Mouse (Mus musculus): ENCODE results near the gene Tyw1. TPM values are rescaled to one million over a fixed set of nuclear protein-coding genes. Genes with fewer than 3 reads are reported as not detected.
A peak's percentile ranks its signal among the peaks of the same experiment; 100 is the strongest.

Tyw1 gene
- total and polyA plus RNA-seq, 2 experiments from 2014 or later: 16.3 to 18.3 TPM

DNA sequence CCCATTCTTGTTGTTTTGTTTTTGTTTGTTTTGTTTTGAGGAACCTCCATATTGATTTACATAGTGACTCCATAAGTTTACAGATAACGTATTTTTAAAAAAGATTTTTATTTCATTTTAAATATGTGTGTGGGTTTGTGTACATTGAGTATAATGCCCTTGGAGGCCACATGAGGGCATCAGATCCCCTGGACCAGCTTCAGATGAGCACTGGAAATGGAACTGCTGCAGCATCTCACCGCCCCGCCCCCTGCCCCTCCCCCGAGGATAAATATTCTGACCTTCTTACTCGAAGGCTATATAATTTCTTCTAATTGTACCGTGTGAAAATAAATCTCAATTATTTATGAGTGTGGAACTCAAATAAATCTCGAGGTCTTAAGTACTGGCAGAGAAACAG, 99.8 kb downstream of the Tyw1 start:
- H3K4me1 ChIP-seq (ENCODE audit: insufficient read depth, low read length): no peaks in the 10 kb centered on the region
- TF ChIP-seq CTCF (IDR thresholded peaks at IDR 0.05): peak; percentile 62
- no peaks in the 10 kb centered on the region for H3K36me3 ChIP-seq (ENCODE audit: insufficient read depth, low read length)
- H3K9me3 ChIP-seq (ENCODE audit: low read length): no peaks in the 10 kb centered on the region
- DNase-seq (ENCODE audit: low spot score): peak; percentile 22
- no peak overlapping the region for H3K4me2 ChIP-seq (ENCODE audit: low read depth, low read length, poor library complexity, severe bottlenecking)
- no peak overlapping the region for H3K4me3 ChIP-seq (ENCODE audit: low read depth, low read length)
- no peaks in the 10 kb centered on the region for H3K27me3 ChIP-seq (ENCODE audit: insufficient read depth, low read length)
- 66% methylated on average over 7 of the region's 7 CpGs for WGBS
- no peak for ATAC-seq (ENCODE audit: low FRiP score)
- no peak overlapping the region for H3K27ac ChIP-seq (ENCODE audit: low read depth, low read length)
- no peak overlapping the region for H3K9ac ChIP-seq (replicated peaks; ENCODE audit: low read length, poor library complexity, severe bottlenecking)

DNA sequence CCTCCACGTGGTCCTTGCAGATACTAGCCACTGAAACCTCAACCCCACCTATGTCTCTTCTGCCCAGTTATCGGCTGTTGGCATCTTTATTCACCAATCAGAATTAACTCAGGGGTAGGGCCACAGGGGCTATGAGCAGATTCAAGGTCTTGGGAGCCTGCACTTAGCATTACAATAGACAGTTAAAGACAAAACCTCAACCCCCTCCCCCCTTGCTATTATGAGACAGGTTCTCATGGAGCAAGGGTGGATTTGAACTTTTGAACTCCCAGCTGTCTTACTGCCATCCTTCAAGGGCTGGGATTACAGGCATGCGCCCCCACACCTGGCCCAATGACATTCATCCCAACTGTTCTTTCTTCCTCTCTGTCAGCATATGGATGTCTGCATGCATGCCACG, 107.7 kb downstream of the Tyw1 start:
- 70% methylated on average over 4 of the region's 4 CpGs for WGBS
- H3K4me3 ChIP-seq (ENCODE audit: low read depth, low read length): no peak overlapping the region
- TF ChIP-seq CTCF (IDR thresholded peaks at IDR 0.05): no peak

DNA sequence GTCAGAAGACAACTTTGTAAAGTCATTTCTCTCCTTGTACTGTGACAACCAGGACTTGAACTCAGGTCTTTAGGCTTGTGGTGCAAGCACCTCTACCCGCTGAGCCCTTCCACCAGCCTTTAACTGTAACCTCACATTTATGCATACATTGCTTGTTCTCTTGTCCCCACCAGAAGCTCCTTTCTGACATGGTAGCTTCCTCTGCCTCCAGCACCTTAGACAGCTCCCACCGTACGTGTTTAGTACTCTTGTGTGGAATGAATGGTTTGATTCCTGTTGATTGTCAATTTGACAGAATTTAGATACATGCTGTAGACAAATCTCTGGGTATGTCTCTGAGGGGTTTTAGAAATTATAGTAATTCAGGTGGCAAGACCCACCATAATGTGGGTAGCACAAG, 108.4 kb downstream of the Tyw1 start:
- Histone ChIP-seq H3K36me3 (ENCODE audit: insufficient read depth, low read length) (no peaks in the 10 kb centered on the region), H3K4me1 (ENCODE audit: insufficient read depth, low read length) (no peaks in the 10 kb centered on the region), H3K27me3 (ENCODE audit: insufficient read depth, low read length) (no peaks in the 10 kb centered on the region), H3K27ac (ENCODE audit: low read depth, low read length) (no peak overlapping the region), H3K9ac (replicated peaks; ENCODE audit: low read length, poor library complexity, severe bottlenecking) (no peak overlapping the region), H3K4me3 (ENCODE audit: low read depth, low read length) (no peak overlapping the region), H3K9me3 (ENCODE audit: low read length) (no peaks in the 10 kb centered on the region), H3K4me2 (ENCODE audit: low read depth, low read length, poor library complexity, severe bottlenecking) (no peak overlapping the region)
- no peak for ATAC-seq (ENCODE audit: low FRiP score)
- no peak for TF ChIP-seq CTCF (IDR thresholded peaks at IDR 0.05)
- WGBS: 77% methylated on average over 3 of the region's 3 CpGs
- DNase-seq (ENCODE audit: low spot score): no peak

More for the DNA sequence above, 107.7 kb downstream of the Tyw1 start:
- Histone ChIP-seq H3K4me2 (ENCODE audit: low read depth, low read length, poor library complexity, severe bottlenecking) (no peak overlapping the region), H3K4me1 (ENCODE audit: insufficient read depth, low read length) (no peaks in the 10 kb centered on the region), H3K9ac (replicated peaks; ENCODE audit: low read length, poor library complexity, severe bottlenecking) (no peak overlapping the region), H3K27ac (ENCODE audit: low read depth, low read length) (no peak overlapping the region), H3K9me3 (ENCODE audit: low read length) (no peaks in the 10 kb centered on the region), H3K36me3 (ENCODE audit: insufficient read depth, low read length) (no peaks in the 10 kb centered on the region), H3K27me3 (ENCODE audit: insufficient read depth, low read length) (no peaks in the 10 kb centered on the region)
- DNase-seq (ENCODE audit: low spot score): no peak
- no peak for ATAC-seq (ENCODE audit: low FRiP score)

DNA sequence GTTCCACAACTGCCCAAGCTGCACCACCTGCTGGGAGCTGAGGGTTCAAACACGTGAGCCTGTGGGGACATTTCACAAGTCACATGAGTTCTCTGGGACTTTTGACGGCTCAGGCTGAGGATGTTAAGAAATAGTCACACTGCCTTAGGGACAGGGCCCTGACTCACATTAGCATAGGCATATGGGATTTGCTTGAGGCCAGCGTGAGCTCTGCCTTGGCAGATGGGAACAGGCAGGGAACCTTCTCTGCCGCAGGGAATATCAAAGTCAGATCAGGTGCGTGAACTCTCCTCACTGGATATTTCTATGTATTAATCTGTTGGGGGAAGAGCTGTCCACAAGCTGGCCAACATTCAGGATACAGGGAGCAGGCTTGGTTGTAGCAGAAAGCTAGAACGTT, 112.8 kb downstream of the Tyw1 start:
- ATAC-seq (ENCODE audit: low FRiP score) (no peak), DNase-seq (ENCODE audit: low spot score) (no peak)
- no peak for TF ChIP-seq CTCF (IDR thresholded peaks at IDR 0.05)
- Histone ChIP-seq H3K27me3 (ENCODE audit: insufficient read depth, low read length) (no peaks in the 10 kb centered on the region), H3K4me2 (ENCODE audit: low read depth, low read length, poor library complexity, severe bottlenecking) (no peak overlapping the region), H3K27ac (ENCODE audit: low read depth, low read length) (no peak overlapping the region), H3K36me3 (ENCODE audit: insufficient read depth, low read length) (no peaks in the 10 kb centered on the region), H3K4me3 (ENCODE audit: low read depth, low read length) (no peak overlapping the region), H3K4me1 (ENCODE audit: insufficient read depth, low read length) (no peaks in the 10 kb centered on the region), H3K9ac (replicated peaks; ENCODE audit: low read length, poor library complexity, severe bottlenecking) (no peak overlapping the region), H3K9me3 (ENCODE audit: low read length) (no peaks in the 10 kb centered on the region)
- 83% methylated on average over 6 of the region's 6 CpGs for WGBS

DNA sequence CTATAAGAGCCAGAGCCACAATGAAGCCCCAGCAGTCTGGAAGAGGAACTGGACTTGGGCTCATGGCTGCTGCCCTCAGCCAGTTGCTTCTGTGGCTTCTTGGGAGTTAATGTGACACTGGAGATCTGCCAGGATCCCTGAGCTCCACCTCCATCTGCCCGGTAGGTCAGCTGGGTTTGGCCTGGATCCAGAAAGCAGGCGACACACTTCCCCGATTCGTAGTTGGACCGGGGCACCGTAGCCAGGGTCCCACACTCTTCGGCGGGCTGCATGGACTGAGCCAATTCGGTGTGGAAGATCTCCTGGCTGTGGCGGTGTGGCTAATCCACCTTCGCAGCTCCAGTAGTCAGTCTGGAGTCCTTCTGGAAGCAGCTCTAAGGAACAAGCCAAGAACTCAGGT, 113.8 kb downstream of the Tyw1 start, which contains the start of gene Caln1:
TSS of gene Caln1 (plus strand) at position 219 of the 400 bp plus-strand sequence.
- no peak for ATAC-seq (ENCODE audit: low FRiP score)
- 68% methylated on average over 11 of the region's 11 CpGs for WGBS
- Histone ChIP-seq H3K27me3 (ENCODE audit: insufficient read depth, low read length) (no peaks in the 10 kb centered on the region), H3K27ac (ENCODE audit: low read depth, low read length) (no peak within 1 kb of the TSS), H3K9ac (replicated peaks; ENCODE audit: low read length, poor library complexity, severe bottlenecking) (no peak within 1 kb of the TSS), H3K9me3 (ENCODE audit: low read length) (no peaks in the 10 kb centered on the region), H3K4me2 (ENCODE audit: low read depth, low read length, poor library complexity, severe bottlenecking) (no peak within 1 kb of the TSS), H3K4me1 (ENCODE audit: insufficient read depth, low read length) (no peaks in the 10 kb centered on the region), H3K4me3 (ENCODE audit: low read depth, low read length) (no peak within 1 kb of the TSS), H3K36me3 (ENCODE audit: insufficient read depth, low read length) (no peaks in the 10 kb centered on the region)
- no peak for TF ChIP-seq CTCF (IDR thresholded peaks at IDR 0.05)
- DNase-seq (ENCODE audit: low spot score): peak; percentile 69

DNA sequence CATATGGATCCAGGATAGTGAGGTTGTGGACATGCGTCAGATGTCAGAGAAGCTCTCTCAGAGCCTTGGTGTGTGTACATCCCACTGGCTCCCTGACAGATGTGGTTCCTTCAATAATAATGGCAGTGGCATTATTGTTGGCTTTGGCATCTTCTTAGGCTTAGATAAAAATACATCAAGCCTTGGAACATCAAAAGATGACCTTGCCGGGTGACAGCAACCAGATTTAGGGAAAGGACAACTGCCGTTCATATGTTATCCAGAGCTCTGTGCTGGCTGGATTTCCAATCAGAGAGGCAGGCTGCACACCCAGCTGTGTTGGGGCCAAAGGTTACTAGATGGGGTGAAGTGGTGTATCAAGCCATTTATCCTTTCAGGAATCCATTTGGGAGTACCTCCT, 120.0 kb downstream of the Tyw1 start:
- DNase-seq (ENCODE audit: low spot score) (no peak), ATAC-seq (ENCODE audit: low FRiP score) (no peak)
- no peaks in the 10 kb centered on the region for H3K9me3 ChIP-seq (ENCODE audit: low read length)
- no peak overlapping the region for H3K4me3 ChIP-seq (ENCODE audit: low read depth, low read length)
- WGBS: 93% methylated on average over 3 of the region's 3 CpGs
- H3K9ac ChIP-seq (replicated peaks; ENCODE audit: low read length, poor library complexity, severe bottlenecking): no peak overlapping the region
- no peaks in the 10 kb centered on the region for H3K4me1 ChIP-seq (ENCODE audit: insufficient read depth, low read length)
- H3K27me3 ChIP-seq (ENCODE audit: insufficient read depth, low read length): no peaks in the 10 kb centered on the region
- no peak for TF ChIP-seq CTCF (IDR thresholded peaks at IDR 0.05)
- no peak overlapping the region for H3K4me2 ChIP-seq (ENCODE audit: low read depth, low read length, poor library complexity, severe bottlenecking)
- no peak overlapping the region for H3K27ac ChIP-seq (ENCODE audit: low read depth, low read length)
- no peaks in the 10 kb centered on the region for H3K36me3 ChIP-seq (ENCODE audit: insufficient read depth, low read length)
